Mouse (Mus musculus): ENCODE measurements around the gene C2cd5.

- TF ChIP-seq CTCF (IDR thresholded peaks at IDR 0.05; ENCODE audit: low read depth) = no peak
- TF ChIP-seq EP300 (IDR thresholded peaks at IDR 0.05; ENCODE audit: low read depth) = no peak
Observed at GRCm38 (mm10) chr6:143143775-143144273, 43.9 kb upstream of the C2cd5 start.

All from liver, postnatal 0 days (tissue).